Mouse (Mus musculus): ENCODE data around the gene Rbm7. TPM values are rescaled to one million over a fixed set of nuclear protein-coding genes. Genes with fewer than 3 reads are reported as not detected.
A peak's percentile ranks its signal among the peaks of the same experiment; 100 is the strongest.

Rbm7 gene
- total RNA-seq, 2 experiments from 2014 or later, result 38.4 to 39.6 TPM

DNA sequence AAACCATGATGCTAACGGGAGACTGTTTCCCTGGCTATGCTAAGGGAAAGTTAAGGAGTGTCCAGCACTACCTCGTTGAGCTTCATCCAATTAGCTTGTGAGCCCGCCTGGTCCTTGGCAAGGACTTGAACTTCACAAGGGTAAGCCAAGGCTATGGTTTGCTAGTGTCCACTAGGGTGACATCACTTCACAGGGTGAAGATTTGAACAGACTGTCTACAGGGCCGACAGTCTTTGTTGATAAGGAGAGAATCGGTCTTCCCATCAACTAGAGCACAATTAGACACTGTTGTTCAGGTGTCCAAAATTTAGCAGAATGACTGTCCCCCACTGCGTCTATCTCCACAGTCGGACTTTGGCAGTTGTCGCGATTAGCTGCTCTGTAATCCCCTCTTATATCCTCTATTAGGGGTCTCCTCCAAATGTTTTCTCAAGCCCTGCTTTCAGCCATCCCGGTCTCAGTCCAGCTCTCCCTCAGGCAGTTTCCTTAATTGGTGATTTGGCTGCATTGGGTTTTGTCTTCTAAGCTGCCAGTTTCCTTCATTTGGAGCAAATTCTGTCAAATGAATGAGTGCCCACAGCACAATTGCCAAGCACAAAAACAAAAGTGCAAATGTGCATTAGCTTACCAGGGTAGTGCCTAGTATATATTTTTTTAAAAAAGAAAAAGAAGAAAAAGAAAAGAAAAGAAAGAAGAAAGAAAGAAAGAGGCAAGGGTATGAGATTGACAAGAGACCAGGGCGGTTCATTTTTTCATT lies 21.7 kb upstream of the Rbm7 start:
- peak overlapping the region; percentile 25; the same call in 1 of the 2 replicates for H3K27ac ChIP-seq
- no peak for DNase-seq (ENCODE audit: low spot score in 2 of 2)
- H3K4me3 ChIP-seq, result peak overlapping the region; percentile 44
- TF ChIP-seq CTCF (conservative IDR thresholded peaks at IDR 0.05), result no peak

DNA sequence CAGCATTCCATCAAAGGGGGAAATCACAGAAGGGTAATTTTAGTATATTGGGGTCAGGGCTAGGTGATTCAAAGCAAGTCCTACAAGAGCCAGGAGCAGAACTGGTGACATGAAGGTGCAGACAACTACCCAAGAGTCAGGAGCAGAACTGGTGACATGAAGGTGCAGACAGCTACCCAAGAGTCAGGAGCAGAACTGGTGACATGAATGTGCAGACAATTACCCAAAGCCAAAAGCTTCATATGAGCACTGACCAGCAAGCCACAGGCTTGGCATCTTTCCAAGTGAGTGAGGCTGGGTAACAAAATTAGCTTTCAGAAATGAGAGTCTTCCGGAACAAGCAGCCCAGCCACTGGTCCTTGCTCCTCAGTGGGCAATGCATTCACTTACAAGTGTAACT lies 20.2 kb upstream of the Rbm7 start:
- no peak for TF ChIP-seq CTCF (conservative IDR thresholded peaks at IDR 0.05)
- no peak for DNase-seq (ENCODE audit: low spot score in 2 of 2)
- Histone ChIP-seq H3K4me3 (no peak overlapping the region), H3K27ac (no peak overlapping the region)

DNA sequence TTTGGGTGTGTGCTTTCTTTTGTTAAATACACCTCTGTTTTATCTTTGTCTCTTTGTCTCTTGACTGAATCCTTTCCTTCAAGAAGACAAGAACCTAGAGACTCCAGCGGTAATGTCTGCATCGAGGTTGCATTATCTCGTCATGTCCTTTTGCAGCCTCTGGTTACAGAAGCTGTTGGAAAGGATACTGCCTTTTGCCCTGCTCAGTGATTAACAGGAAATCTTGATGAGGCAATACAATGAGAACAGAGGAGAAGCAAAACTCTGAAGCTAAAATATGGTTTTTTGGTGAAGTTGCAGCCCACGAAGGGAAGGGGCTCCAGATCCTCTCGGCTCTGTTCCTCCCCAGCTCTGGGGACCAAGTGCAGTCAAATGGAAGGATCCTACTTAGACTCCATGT lies 15.0 kb upstream of the Rbm7 start:
- H3K4me3 ChIP-seq, result no peak overlapping the region
- no peak overlapping the region for H3K27ac ChIP-seq
- no peak for DNase-seq (ENCODE audit: low spot score in 2 of 2)
- TF ChIP-seq CTCF (conservative IDR thresholded peaks at IDR 0.05), result no peak

DNA sequence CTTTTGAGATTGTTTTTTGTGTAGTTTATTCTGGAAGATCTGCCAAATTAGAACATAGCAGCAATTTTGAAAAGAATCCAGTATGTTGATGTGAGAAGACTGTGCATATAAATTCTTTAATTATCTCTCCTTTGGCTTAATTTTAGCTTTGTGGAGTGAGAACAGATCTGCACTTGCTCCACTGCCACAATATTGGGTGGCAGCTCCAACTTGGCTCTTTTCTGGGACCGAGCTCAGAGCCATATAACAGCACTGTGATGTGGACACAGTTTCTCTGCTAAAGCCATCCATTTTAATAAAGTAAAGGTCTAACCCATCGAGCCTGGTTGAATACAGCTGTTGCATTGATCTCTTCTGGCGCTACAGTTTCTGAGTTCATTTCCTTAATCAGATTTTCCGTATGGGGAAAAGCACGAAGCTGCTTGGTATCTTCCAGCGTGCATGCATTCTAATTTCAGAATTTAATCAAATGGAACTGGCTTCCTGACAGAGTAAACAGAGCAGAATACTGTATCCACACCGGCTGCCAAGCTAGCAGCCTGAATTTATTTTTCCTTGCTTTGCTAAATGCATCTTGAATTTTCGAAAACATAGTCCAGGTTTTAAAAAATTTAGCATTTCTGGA lies 9.8 kb upstream of the Rbm7 start:
- peak; percentile 14 to 53 for DNase-seq (ENCODE audit: low spot score in 2 of 2)
- no peak for TF ChIP-seq CTCF (conservative IDR thresholded peaks at IDR 0.05)
- H3K4me3 ChIP-seq, result peak overlapping the region; percentile 13; the same call in 1 of the 2 replicates
- H3K27ac ChIP-seq, result peak overlapping the region; percentile 80

DNA sequence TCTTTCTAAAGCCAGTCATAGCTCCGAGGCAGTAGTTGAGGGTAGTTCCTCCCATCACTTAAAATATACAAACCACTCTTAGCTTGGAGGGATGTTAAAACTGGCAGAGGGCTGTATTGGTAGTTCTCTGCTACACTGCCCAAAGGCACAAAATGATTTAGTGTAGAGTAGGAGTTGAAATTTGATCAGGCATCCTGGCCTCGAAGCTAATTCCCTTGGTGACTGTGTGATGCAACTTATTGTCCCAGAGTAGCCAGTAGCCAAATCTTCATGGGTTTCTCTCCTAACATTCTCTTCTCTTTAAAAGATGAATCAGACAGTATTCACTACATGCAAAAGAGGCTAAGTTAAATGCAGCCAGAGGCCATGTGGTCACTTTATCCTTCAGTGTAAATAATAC lies 7.9 kb upstream of the Rbm7 start:
- Histone ChIP-seq H3K4me3 (no peak overlapping the region), H3K27ac (no peak overlapping the region)
- no peak for TF ChIP-seq CTCF (conservative IDR thresholded peaks at IDR 0.05)
- DNase-seq (ENCODE audit: low spot score in 2 of 2), result no peak

DNA sequence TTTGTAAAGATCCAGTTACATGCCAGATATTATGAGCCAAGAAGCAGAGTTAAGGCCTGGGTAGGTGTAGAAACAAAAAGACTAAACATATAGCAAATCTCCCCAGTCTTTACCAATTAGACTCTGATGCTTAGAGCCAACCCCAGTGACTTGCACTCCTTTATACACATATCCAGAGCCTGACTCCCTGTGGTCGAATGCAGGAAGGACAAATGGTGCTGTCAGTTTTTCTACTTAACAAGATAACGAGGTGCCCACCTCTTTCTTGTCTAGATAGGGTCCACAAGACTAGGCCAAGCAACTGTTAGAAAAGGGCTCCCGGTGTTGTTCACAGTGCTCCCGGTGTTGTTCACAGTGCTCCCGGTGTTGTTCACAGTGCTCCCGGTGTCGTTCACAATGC lies 6.1 kb upstream of the Rbm7 start:
- Histone ChIP-seq H3K27ac (no peak overlapping the region), H3K4me3 (no peak overlapping the region)
- no peak for DNase-seq (ENCODE audit: low spot score in 2 of 2)
- TF ChIP-seq CTCF (conservative IDR thresholded peaks at IDR 0.05), result no peak

DNA sequence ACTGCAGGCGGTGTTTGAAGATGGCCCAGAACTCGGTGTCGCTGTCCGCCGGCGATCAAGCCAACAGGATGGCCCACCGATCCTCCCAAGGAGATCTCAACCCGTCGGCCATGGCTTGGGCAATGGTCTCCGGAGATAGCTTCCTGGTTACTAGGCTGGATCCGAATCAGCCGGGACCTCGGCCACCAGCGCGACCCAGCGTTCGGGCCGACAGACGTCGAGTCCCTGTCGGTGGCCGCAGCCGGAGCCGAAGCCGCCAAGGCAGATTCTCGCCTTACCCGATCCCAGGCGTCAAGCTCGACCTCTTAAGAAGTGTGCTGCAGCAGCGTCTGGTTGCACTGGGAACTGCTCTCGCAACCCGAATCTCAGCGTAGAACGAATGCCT lies 441 bp upstream of the Rbm7 start:
- no peak for DNase-seq (ENCODE audit: low spot score in 2 of 2)
- no peak for TF ChIP-seq CTCF (conservative IDR thresholded peaks at IDR 0.05)
- Histone ChIP-seq H3K27ac (peak overlapping the region; percentile 94), H3K4me3 (peak overlapping the region; percentile 72)

DNA sequence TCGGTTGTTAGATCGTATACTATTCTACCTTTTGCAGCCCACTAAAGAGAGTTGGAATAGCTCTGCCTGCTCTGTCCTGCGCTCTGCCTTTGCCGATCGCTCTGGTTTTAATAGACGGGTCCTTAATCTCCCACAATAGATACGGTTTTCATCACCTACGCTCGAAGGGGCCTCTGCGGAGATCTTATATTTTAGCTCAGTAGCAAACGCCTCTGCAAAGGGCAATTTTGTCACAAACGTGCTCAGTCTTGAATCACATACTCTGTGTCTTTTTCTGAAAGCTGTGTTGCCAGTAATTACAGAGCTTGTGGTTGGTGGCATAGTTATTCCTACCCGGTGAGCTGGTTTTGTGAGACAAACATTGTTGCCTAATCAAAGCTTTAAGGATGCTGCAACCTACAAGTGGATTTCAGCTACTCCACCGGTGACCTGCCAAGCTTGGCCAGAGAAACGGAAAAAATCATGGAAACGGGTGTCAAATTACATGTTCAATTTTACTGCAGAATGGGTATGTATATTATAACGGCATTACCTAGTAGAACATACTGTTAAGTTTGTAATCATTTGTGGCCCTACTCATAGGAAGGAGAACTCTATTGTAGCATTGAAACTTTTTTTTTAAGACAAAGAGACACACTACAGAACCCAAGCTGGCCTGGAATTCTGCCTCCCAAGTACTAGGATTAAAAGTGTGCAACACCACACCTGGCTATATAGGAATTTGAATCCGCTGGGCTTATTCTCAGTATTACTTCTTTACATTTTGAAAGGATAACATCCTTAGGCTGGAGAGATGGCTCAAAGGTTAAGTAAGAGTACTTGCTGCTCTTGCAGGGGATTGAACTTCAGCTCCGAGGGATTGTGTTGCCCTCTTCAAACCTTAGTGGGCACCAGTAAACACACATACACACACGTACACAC lies 13.6 kb downstream of the Rbm7 start:
- H3K27ac ChIP-seq, result no peak overlapping the region
- peak overlapping the region; percentile 73 for H3K4me3 ChIP-seq
- no peak for TF ChIP-seq CTCF (conservative IDR thresholded peaks at IDR 0.05)
- DNase-seq (ENCODE audit: low spot score in 2 of 2), result no peak

DNA sequence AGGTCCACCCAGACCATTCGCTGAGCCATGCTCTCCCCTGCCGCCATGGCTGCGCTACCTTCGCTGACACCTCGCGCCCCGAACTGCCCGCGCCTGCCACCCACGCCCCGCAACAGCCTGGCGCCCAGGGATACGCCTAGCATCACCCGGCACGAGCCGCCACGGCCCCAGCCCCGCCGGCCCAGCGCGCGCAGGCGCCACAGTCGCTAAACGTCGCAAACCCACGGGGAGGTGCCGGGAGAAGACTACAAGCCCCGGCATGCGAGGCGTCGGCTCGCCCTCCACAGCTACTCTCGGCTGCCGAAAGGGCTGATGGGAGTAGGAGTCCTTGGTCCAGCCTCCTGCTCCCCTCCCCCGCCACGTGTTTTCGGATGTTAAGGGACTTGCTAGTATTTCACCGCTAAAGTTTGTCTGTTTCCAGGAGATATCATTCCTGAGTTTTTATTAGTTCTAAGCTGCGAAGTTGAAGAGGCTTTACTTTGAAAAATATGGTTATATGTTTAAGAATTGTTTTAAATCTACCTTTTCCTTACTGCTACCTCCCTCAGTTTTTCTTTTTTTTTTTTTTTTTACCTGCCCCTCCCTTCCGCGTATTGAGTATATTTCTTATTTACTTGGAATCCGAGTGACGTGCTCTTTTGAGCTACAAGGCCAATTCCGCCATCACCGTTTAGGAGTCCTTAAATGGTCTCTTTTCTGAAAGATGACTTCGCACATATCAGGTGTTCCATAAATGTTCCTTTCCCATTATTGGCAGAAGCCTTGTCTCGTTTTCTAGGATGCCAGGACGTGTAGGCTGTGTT lies 14.5 kb downstream of the Rbm7 start, which contains the start of gene Rexo2:
Rexo2 (minus strand) TSS at position 213 of the 803 bp plus-strand sequence.
- Histone ChIP-seq H3K27ac (peak within 1 kb of the TSS; percentile 90), H3K4me3 (peak within 1 kb of the TSS; percentile 73)
- peak; percentile 96 to 97 for DNase-seq (ENCODE audit: low spot score in 2 of 2)
- no peak for TF ChIP-seq CTCF (conservative IDR thresholded peaks at IDR 0.05)

DNA sequence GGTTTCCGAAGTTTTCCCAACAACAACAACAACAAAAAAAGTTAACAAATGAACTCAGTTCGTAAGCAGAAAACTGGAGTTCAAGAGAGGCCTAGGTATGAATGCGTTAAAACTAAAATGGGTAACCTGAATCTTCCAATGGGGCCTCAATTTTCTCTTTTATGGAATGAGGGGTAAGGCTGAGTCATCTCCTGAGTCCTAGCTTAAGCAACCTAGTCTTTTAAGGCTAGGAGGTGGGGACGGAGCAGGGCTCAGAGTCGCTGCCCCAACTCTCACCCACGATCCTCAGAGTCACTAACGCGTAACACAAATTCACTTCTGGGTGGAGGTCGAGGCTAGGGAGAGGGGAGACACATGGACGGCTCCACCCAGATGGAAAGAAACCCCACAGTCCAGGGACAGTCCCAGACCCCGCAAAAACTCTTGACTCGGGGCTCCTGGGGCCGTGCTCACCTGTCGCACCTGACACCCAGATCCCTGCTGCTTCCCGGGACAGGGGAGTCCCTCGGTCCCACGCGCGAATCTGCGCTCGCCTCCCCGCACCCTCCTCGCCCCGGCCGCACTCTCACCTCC lies 15.2 kb downstream of the Rbm7 start:
- H3K27ac ChIP-seq, result peak overlapping the region; percentile 90
- TF ChIP-seq CTCF (conservative IDR thresholded peaks at IDR 0.05), result no peak
- peak overlapping the region; percentile 73 for H3K4me3 ChIP-seq

DNA sequence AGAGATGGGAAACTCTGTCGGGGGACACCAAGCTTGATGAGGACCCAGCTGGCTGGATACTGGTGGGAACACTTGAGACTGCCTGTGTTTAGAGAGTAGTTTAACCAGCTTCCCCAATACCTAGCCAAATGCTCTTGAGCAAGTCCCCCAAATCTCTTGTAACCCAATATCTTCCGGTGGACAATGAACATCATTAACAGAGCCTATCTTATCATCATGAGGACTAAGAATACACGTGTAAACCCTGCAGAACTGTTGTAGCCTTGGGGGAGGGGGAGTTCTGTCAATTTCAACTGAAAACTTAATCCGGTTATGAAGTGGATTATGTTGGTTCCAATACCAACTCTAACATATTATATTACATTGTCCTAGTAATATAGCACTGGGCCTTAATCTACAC lies 16.3 kb downstream of the Rbm7 start:
- no peak overlapping the region for H3K27ac ChIP-seq
- no peak overlapping the region for H3K4me3 ChIP-seq
- no peak for TF ChIP-seq CTCF (conservative IDR thresholded peaks at IDR 0.05)
- DNase-seq (ENCODE audit: low spot score in 2 of 2), result no peak

More for the DNA sequence above, 15.2 kb downstream of the Rbm7 start:
- DNase-seq (ENCODE audit: low spot score in 2 of 2), result peak in 1 of 2 experiments; percentile 6

Data from layer of hippocampus, adult 2 months (tissue).